Mouse (Mus musculus): ENCODE data around the gene Prss40. TPM values are rescaled to one million over a fixed set of nuclear protein-coding genes. Genes with fewer than 3 reads are reported as not detected.
A peak's percentile ranks its signal among the peaks of the same experiment; 100 is the strongest.

The Prss40 gene
- not detected in 2 replicates for polyA plus RNA-seq (2012; rRNA removed)

- DNase-seq (ENCODE audit: extremely low spot score in 1 of 2, low spot score in 1 of 2): no peak
Observed at GRCm38 (mm10) chr1:34560843-34561242, at the start of gene Prss40. Gene Prss40, minus strand, starts transcription at chr1:34560943.

DNA sequence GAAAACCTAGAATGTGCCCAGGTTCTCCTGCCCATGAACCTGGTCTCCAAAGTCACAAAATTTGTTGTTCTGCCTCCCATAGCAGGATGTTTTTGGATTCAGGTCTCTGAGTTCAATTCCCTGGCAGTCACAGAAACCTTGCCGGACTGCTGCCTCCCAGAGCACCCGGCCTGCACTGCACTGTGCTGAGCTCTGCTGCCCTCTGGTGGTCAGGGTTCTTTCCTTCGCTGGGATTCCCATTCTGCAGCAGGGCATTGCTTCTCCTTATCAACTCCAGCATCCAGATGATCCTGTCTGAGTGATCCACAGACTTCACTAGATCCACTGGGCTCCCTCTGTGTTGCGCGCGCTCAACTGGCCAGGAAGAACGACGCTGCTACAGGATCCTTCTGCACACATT is 41.6 kb upstream of the Prss40 start:
- peak in 1 of 2 experiments; percentile 85 for DNase-seq (ENCODE audit: extremely low spot score in 1 of 2, low spot score in 1 of 2)

- no peak for DNase-seq (ENCODE audit: extremely low spot score in 1 of 2, low spot score in 1 of 2)
Observed at GRCm38 (mm10) chr1:34601323-34602047, 40.7 kb upstream of the Prss40 start.

DNA sequence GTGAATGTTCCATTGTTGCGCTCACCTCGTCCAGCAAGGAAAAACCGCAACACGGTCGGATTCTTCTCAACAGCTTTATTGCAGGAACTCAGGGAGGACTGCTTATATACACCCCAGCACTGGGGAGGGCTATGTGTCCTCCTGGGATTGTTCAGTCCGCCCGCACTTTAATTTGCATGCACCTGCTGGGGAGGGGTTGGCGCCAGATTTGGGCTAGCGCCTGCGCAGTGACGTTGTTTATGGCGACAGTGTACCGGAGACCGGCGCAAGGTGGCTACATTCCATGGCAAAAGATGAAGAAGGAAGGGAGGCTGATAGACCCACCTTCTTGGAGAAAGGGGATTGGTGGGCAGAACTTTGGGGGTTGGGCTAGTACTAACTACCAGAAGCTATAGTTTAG is 39.3 kb upstream of the Prss40 start:
- DNase-seq (ENCODE audit: extremely low spot score in 1 of 2, low spot score in 1 of 2): no peak

DNA sequence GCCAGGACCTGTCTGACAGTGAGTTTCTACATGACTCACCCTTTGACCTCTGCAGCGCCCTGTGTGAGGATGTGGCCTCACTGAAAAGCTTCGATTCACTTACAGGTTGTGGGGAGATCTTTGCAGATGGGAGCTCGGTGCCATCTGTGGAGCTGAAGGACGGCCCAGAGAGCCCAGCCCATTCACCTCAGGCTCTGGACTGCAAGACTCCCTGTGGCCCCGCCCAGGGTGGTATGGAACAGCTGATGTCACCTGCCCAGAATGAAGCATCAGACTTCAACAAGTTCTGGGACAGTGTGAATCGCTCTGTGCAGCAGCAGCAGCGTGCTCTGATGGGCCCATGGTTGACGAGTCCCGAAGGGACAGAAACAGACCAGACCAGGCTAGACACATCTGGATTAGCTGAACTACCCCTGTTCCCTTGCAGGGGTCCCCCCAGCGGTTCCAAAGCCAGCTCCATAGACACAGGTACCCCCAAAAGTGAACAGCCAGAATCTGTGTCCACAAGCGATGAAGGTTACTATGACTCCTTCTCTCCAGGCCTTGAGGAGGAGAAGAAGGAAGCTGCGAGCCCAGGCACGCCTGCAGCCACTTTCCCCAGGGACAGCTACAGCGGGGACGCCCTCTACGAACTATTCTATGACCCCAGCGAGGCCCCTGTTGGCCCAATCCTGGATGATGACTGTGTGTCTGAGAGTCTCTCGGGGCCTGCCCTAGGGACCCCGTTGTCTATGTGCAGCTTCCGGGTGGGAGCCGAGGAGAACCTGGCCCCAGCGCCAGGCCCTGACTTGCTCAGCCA is 26.8 kb upstream of the Prss40 start:
- DNase-seq (ENCODE audit: extremely low spot score in 1 of 2, low spot score in 1 of 2): no peak

DNA sequence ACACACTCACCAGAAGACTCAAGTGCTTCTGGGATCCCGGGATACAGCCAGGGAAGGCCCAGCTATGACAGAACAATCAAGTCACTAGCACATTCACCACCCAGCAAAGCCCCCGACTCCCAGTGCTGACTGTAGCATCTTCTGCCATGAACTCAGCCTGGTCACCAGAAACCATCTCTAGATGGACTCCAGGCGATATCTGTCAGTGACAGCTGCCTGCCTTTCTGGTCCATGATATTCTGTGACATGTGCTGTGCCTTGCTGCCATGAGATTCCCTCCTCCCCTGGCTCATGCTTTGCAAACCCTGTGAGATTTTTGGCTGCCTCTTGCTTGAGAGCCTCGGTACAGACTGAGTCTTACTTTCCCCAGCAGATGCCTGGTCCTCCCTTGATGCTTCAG is 24.0 kb upstream of the Prss40 start:
- no peak for DNase-seq (ENCODE audit: extremely low spot score in 1 of 2, low spot score in 1 of 2)

GRCm38 (mm10) chr1:34583821-34584263 is 23.1 kb upstream of the Prss40 start:
- peak; percentile 24 to 71 for DNase-seq (ENCODE audit: extremely low spot score in 1 of 2, low spot score in 1 of 2)

GRCm38 (mm10) chr1:34582218-34582617 is 21.5 kb upstream of the Prss40 start:
- no peak for DNase-seq (ENCODE audit: extremely low spot score in 1 of 2, low spot score in 1 of 2)

- peak in 1 of 2 experiments; percentile 44 for DNase-seq (ENCODE audit: extremely low spot score in 1 of 2, low spot score in 1 of 2)
Observed at GRCm38 (mm10) chr1:34579782-34580356, 19.1 kb upstream of the Prss40 start.

GRCm38 (mm10) chr1:34578851-34579781 is 18.4 kb upstream of the Prss40 start, which contains the start of gene Amer3:
Gene Amer3, plus strand, starts transcription at chr1:34579657.
- peak; percentile 51 to 84 for DNase-seq (ENCODE audit: extremely low spot score in 1 of 2, low spot score in 1 of 2)

GRCm38 (mm10) chr1:34573221-34573620 is 12.5 kb upstream of the Prss40 start:
- no peak for DNase-seq (ENCODE audit: extremely low spot score in 1 of 2, low spot score in 1 of 2)

DNA sequence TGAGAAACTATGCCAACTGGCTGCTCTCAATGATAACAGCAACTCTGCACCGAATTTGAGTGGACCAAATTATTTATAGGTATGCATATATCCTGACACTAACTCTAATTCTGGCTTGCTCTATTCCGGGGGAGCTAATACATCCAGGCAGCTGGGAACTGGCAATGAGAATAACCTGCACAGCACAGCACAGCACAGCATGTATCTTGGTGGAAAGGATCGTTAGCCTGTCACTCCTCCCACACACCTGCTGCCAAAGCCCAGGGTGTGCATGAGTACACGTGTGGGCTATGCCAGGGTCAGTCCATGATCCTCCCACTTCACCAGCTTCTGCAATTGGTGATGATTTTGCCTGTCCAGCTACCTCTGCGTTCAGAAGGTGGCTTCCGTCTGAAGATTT is 10.7 kb upstream of the Prss40 start:
- peak; percentile 45 to 70 for DNase-seq (ENCODE audit: extremely low spot score in 1 of 2, low spot score in 1 of 2)

DNA sequence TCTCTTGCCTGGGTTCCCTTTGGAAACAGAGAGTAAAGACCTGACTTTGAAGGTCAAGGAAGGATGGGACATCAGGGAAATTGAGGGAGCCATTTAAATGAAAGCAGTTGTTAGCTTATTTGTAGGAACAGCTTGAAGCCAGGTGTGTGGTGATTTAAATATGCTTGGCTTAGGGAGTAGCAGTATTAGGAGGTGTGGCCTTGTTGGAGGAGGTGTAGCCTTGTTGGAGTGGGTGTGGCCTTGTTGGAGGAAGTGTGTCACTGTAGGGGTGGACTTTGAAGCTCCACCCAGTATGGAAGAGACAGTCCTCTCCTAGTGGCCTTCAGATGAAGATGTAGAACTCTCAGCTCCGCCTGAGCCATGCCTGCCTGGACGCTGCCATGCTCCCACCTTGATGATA is 9.1 kb upstream of the Prss40 start:
- DNase-seq (ENCODE audit: extremely low spot score in 1 of 2, low spot score in 1 of 2): no peak

DNA sequence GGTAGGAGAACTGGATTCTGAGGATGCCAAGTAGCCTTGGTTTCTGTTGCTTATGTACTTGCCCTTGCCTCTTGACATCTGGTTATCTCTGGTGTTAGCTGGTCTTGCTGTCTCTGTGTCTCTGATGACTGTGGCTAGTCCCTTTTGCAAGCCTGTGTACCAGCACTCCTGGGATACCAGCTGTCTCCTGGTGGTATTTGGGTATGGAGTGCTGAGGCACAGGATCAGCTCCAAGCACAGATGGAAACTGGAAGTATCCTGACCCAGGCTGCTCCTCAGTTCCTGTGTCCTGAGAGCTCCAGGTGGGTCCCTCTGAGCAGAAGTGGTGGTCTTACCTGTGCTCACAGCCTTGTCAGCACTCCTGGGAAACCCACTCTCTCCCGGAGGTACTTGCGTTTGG is 7.4 kb upstream of the Prss40 start:
- DNase-seq (ENCODE audit: extremely low spot score in 1 of 2, low spot score in 1 of 2): no peak

DNA sequence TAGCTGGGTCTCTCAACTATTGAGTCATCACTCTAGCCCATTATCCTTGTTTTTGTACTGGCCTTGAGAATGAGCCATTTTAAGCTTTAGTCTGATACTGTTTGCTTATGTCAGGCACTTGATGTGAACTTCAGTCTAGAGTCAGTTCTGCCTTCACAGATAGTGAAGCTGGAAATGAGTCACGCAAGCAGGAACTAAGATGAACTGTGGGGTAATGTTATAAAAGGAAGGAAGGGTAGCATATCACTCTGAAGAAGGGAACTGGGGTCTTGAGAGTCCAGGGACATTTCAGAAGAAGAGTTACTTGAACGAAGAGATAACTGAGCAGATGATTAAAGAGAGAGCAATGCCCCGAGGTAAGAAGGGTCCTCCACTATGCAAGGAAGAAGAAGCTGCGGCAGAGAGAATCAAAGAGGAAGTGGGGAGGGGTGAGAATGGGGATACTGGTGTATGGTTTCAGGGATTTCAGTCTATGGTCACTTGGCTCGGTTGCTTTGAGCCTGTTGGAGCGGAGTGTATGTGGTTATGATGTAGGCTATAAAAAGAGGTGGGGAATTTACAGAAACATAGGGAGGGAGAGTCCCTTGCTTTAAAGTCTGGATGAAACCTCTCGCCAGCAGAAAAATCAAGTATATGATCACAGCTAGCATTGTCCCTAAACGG is 3.8 kb upstream of the Prss40 start:
- no peak for DNase-seq (ENCODE audit: extremely low spot score in 1 of 2, low spot score in 1 of 2)

DNA sequence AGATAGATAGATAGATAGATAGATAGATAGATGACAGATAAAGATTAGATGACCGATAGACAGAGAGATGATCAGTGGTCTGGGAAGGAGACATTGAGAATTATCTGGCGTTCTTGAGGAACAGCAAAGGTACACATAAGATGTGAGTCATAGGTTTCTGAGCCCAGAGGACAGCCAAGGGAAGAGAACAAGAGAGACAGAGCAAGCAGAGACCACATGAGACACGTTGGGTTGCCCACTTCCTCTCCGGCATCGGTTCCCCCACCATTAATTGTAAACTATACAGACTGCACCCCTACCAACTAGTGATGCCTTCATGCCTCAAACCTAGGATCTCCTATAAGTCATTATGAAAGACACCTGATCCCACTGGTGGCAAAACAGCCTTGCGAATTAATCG is 6.5 kb downstream of the Prss40 start:
- DNase-seq (ENCODE audit: extremely low spot score in 1 of 2, low spot score in 1 of 2): no peak

DNA sequence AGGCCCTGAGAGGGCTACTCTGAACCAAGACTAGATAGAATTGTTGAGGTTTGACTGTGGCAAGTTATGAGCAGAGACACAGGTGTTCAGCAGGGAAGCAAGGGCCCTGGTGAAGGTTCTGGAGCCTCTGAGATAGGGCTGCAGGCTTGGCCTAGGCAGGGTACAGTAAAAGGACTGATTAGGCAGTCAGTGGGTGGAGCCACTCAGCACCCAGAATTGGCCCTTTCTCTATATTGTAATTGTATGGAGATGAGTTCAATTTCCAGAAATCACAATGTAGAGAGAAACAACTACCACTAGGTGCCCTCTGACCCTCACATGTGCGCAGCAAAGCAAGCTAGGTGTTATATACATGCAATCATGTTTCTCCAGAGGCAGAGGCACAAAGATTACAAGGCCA is 7.1 kb downstream of the Prss40 start:
- DNase-seq (ENCODE audit: extremely low spot score in 1 of 2, low spot score in 1 of 2): no peak

GRCm38 (mm10) chr1:34547074-34547473 is 13.7 kb downstream of the Prss40 start:
- DNase-seq (ENCODE audit: extremely low spot score in 1 of 2, low spot score in 1 of 2): no peak

DNA sequence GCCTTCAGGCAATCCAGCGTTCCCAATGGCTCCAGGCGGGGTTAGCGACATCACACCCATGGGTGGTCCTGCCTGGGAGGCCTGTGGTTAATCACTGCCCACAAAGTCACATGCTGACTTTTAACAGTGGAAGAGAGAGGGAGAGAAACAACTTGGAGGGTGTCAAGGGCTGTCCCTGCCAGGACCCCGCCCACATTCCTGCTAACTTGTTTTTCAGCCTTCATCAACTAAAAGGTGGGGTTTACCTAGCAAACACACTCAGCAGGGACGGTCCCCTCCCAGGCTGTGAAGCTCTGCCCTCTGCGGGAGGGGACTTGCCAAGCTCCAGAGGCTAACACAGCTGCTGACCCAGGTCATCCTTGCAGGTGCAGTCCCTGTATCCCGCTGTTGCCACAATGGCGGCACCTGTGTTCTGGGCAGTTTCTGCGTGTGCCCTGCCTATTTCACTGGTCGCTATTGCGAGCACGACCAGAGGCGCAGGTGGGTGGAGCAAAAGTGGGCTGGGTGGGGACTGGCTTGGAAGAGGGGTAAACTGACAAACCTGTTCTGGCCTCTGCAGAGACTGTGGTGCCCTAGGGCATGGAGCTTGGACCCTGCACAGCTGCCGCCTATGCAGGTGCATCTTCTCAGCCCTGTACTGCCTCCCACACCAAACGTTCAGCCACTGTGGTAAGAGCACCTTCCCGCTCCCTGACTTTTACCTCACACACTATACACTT is 23.8 kb downstream of the Prss40 start:
- no peak for DNase-seq (ENCODE audit: extremely low spot score in 1 of 2, low spot score in 1 of 2)

Measured in frontal cortex, adult 2 months (tissue).